Mouse (Mus musculus) lung, postnatal 0 days (tissue): ENCODE measurements around the gene S100a4. TPM values are rescaled to one million over a fixed set of nuclear protein-coding genes. Genes with fewer than 3 reads are reported as not detected.

Experiments
- ATAC-seq: fragments of 200-750 bp; cut with Nextera tagmentation; 2 replicates; pipeline ENCODE4 v1.8.0; 2017; ENCODE audit warnings: moderate library complexity
- DNase-seq: peaks from one replicate; pipeline ENCODE4 v3.0.0-alpha.2; 2016; ENCODE audit warnings: low spot score
- H3K27ac ChIP-seq: fragments of 300-500 bp; sonication (generic); 2 replicates; pipeline ENCODE4 v1.5.1; 2014; ENCODE audit warnings: antibody characterized with exemption, mild to moderate bottlenecking, low read length, mixed read lengths
- H3K27me3 ChIP-seq: fragments of 300-500 bp; sonication (generic); replicated peaks from 2 replicates; pipeline ENCODE4 v1.6.1; 2014; ENCODE audit warnings: low read length, mixed read lengths; ENCODE audit not compliant: insufficient read depth
- H3K36me3 ChIP-seq: fragments of 300-500 bp; sonication (generic); 2 replicates; pipeline ENCODE4 v1.6.1; 2014; ENCODE audit warnings: low read length, mixed read lengths; ENCODE audit not compliant: insufficient read depth
- H3K4me1 ChIP-seq: fragments of 300-500 bp; sonication (generic); 2 replicates; pipeline ENCODE4 v1.6.1; 2014; ENCODE audit warnings: antibody characterized with exemption, low read depth, low read length, mixed read lengths; ENCODE audit not compliant: insufficient read depth
- H3K4me2 ChIP-seq: fragments of 300-500 bp; sonication (generic); replicated peaks from 2 replicates; pipeline ENCODE4 v1.6.1; 2014; ENCODE audit warnings: low read depth, mild to moderate bottlenecking, low read length, moderate library complexity, mixed read lengths
- H3K4me3 ChIP-seq: fragments of 300-500 bp; sonication (generic); 2 replicates; pipeline ENCODE4 v1.5.1; 2014; ENCODE audit warnings: low read depth, low read length
- H3K9ac ChIP-seq: fragments of 300-500 bp; sonication (generic); replicated peaks from 2 replicates; pipeline ENCODE4 v1.6.1; 2014; ENCODE audit warnings: low read depth, mild to moderate bottlenecking
- H3K9me3 ChIP-seq: fragments of 300-500 bp; sonication (generic); 2 replicates; pipeline ENCODE4 v1.6.1; 2016; ENCODE audit warnings: low read length, mixed read lengths
- CTCF ChIP-seq: IDR thresholded peaks from 2 replicates; pipeline ENCODE4 v1.5.1; 2016; ENCODE audit warnings: antibody characterized with exemption, mild to moderate bottlenecking
- EP300 ChIP-seq: IDR thresholded peaks from 2 replicates; pipeline ENCODE4 v1.6.1; 2016; ENCODE audit warnings: antibody characterized with exemption, mild to moderate bottlenecking, control low read depth
- WGBS: fragments of 180-500 bp; shearing (Covaris S2); extraction: QIAGEN DNeasy Blood & Tissue Kit; methylation state at CpG from one replicate; pipeline ENCODE4 v1.1.7; 2014; 5-methylcytosine and 5-hydroxymethylcytosine counted together
- polyA plus RNA-seq: library from polyadenylated mRNA; unstranded; fragments of >200 nt; fragmentation: Nextera tagmentation; extraction: Ambion mirVana; gene quantifications from 2 replicates; pipeline ENCODE4 v1.2.1, GENCODE M21; 2015

Gene S100a4
- polyA plus RNA-seq, 1 experiment from 2014 or later = 24.3 TPM

DNA sequence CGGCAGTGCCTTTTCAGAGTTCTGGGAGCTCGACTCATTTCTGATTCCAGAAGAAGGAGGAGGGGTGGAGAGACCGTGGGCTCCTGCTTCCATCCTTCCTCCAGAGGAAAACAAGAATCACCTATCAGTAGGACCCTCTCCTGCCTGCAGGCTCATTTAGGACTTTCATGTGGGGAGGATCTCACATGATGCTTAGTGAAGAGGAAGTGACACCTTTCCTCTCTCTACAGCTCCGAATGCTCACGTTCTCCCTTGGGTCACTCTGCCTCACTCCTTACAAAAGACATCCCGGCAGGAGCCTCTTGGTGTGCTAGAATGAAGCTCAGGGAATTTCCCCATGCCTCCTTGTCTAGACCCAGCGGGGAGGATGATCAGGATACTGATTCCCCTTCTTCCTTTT is 18.0 kb downstream of the S100a4 start:
- H3K4me3 ChIP-seq = no peak overlapping the region
- whole genome bisulfite sequencing = 43% methylated on average over 7 of the region's 7 CpGs
- no peak overlapping the region for H3K27ac ChIP-seq
- ATAC-seq = no peak
- H3K9me3 ChIP-seq = no peaks in the 10 kb centered on the region
- H3K27me3 ChIP-seq = no peaks in the 10 kb centered on the region
- H3K36me3 ChIP-seq = no peaks in the 10 kb centered on the region
- no peak overlapping the region for H3K9ac ChIP-seq
- TF ChIP-seq CTCF = no peak
- no peak for TF ChIP-seq EP300
- no peak overlapping the region for H3K4me2 ChIP-seq
- no peak for DNase-seq
- no peaks in the 10 kb centered on the region for H3K4me1 ChIP-seq

DNA sequence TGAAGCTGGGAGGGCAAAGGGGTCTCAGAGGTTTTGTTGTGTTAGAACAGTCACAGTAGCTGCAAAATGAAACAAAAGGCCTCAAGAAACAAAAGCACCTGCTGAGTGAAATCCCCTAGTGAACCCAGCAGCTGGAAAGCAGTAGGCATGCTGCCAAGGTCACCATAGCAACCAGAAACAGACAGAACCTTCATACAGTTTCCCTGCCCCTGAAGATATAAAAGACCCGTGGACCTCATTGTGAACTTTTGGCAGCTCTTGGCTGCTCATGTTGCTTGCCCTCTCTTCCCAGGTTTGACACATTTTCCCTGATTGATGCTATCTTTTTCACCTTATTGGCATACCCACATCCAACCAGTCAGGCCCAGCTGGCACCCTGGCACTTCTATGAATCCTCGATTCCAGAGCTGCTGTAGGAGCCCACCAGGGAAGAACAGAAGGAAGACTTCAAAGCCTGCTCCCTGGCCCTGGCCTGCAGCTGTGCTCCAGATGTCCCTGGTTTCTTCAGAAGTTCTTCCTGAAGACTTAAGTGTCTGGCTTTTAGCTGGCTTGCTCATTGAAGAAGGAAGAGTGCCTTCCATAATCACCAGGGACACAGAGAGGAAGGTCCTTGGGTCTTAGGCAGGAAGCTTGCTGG is 20.0 kb downstream of the S100a4 start:
- H3K27ac ChIP-seq = no peak overlapping the region
- H3K36me3 ChIP-seq = no peaks in the 10 kb centered on the region
- H3K4me3 ChIP-seq = no peak overlapping the region
- DNase-seq = peak; percentile 49
- no peak for TF ChIP-seq EP300
- no peak for TF ChIP-seq CTCF
- no peaks in the 10 kb centered on the region for H3K27me3 ChIP-seq
- H3K4me2 ChIP-seq = no peak overlapping the region
- no peaks in the 10 kb centered on the region for H3K4me1 ChIP-seq
- ATAC-seq = no peak
- H3K9ac ChIP-seq = no peak overlapping the region
- no peaks in the 10 kb centered on the region for H3K9me3 ChIP-seq
- WGBS = 8% methylated on average over 2 of the region's 2 CpGs

DNA sequence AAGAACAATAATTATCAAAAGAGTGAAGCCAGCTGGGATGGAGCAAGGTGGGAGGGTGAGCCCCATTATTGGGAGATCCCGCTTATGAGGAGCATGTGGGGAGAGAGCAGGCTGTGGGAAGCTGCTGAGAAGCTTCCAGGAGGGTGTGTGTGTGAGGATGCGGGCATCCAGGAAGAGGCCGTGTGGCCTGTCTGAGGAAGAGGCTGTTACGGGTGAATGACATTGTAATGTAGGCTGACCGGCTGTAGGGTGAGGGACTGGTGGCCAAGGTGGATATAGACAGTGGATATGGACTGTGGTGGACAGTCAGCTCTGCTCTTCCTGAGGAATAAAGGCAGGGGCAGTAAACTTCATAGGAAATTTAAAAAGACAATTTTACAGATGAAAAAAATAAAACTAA is 21.9 kb downstream of the S100a4 start:
- no peaks in the 10 kb centered on the region for H3K27me3 ChIP-seq
- TF ChIP-seq EP300 = no peak
- no peak for TF ChIP-seq CTCF
- H3K27ac ChIP-seq = no peak overlapping the region
- H3K9me3 ChIP-seq = no peaks in the 10 kb centered on the region
- no peak overlapping the region for H3K4me3 ChIP-seq
- ATAC-seq (no peak), DNase-seq (no peak)
- WGBS = 74% methylated on average over 5 of the region's 5 CpGs
- H3K9ac ChIP-seq = no peak overlapping the region
- H3K36me3 ChIP-seq = no peaks in the 10 kb centered on the region
- H3K4me1 ChIP-seq = no peaks in the 10 kb centered on the region
- no peak overlapping the region for H3K4me2 ChIP-seq

DNA sequence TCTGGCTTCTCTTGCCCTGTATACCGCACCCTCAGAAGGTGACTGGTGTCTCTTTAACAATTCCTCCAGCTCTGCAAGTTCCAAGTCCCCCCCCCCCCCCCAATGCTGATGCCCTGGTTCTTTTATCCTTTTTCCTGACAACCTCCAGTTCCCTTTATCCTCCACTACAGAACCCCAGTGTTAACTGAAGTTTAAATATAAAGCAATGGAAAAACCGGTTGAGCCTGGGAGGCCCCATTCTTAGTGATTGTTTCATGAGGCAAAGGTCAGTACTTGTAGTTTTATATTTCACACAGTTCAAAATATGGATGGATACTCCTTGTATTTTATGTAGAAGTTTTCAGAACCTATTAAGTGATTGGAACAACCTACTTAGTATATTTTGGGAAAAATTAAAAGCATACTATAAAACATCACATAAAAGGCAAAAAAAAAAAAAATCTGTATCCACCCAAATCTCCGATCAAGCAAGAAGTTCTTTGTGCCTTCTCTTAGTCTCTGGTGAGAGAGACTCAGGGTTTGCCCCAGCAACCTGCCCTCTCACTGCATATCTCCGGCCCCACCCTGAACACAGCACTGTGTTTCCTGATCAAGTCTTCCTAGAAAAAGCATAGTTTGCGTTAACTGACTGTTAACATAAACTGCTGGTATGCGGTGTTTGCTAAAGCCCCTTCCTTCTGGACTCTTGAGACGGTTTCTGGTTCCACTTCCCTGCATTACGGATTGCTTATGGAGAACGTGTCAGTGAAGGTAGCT is 22.9 kb downstream of the S100a4 start:
- H3K4me1 ChIP-seq = no peaks in the 10 kb centered on the region
- ATAC-seq (no peak), DNase-seq (peak; percentile 42)
- TF ChIP-seq EP300 = no peak
- TF ChIP-seq CTCF = no peak
- no peak overlapping the region for H3K9ac ChIP-seq
- no peak overlapping the region for H3K27ac ChIP-seq
- no peak overlapping the region for H3K4me3 ChIP-seq
- no peaks in the 10 kb centered on the region for H3K9me3 ChIP-seq
- no peaks in the 10 kb centered on the region for H3K27me3 ChIP-seq
- no peaks in the 10 kb centered on the region for H3K36me3 ChIP-seq
- 26% methylated on average over 9 of the region's 9 CpGs for WGBS
- H3K4me2 ChIP-seq = no peak overlapping the region

DNA sequence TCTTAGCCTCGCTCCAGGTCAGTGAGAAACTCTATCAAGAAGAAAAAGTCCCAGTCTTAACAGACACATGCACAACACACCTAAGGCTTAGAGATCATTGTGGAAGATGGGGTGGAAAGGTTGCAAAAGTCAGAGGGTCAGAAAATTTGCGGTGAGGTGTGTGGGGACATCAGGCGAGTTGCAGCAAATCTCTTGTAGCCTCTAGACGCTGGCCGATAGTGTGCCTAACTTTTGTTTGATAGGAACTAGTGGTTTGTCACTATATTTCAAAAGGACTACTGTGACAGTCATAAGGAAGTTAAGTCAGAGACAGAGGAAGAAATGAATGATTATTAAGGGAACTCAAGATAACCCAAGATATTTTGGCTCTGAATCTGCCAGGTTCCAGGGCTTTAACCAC is 23.8 kb downstream of the S100a4 start:
- WGBS = 84% methylated on average over 5 of the region's 5 CpGs
- H3K9me3 ChIP-seq = no peaks in the 10 kb centered on the region
- no peak for DNase-seq
- no peaks in the 10 kb centered on the region for H3K27me3 ChIP-seq
- H3K4me2 ChIP-seq = no peak overlapping the region
- H3K4me3 ChIP-seq = no peak overlapping the region
- no peak overlapping the region for H3K9ac ChIP-seq
- TF ChIP-seq EP300 (no peak), CTCF (no peak)
- no peaks in the 10 kb centered on the region for H3K36me3 ChIP-seq
- ATAC-seq = no peak
- H3K27ac ChIP-seq = no peak overlapping the region
- H3K4me1 ChIP-seq = no peaks in the 10 kb centered on the region

DNA sequence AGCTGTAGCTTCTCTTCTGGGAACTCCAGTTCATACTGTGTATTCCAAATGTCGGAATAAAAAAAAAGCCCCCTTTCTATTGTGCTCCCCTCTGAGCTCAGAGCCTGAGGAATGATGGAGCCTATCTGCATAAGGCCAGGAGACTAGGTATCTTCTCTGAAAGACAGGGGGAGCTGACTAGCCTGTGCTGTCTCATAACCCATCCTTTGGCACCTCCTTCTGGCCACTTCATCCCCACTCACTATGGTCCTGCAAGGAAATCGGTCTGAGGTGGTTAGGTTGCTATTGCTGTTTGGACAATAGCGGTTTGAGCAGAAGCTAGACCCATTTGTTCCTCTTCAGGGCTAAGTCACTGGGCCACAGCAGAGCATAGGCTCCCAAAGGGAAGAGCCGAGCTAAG is 24.2 kb downstream of the S100a4 start:
- Histone ChIP-seq H3K27me3 (no peaks in the 10 kb centered on the region), H3K4me3 (no peak overlapping the region), H3K9me3 (no peaks in the 10 kb centered on the region), H3K9ac (no peak overlapping the region), H3K27ac (no peak overlapping the region), H3K4me2 (no peak overlapping the region), H3K4me1 (no peaks in the 10 kb centered on the region), H3K36me3 (no peaks in the 10 kb centered on the region)
- DNase-seq (peak; percentile 39), ATAC-seq (0 out of 2 replicates have a peak, but pooled peaks have one; percentile 37)
- 74% methylated on average over 4 of the region's 4 CpGs for WGBS
- TF ChIP-seq CTCF (peak; percentile 75), EP300 (no peak)
